Mouse (Mus musculus) brain, embryonic 18.5 days (tissue): ENCODE data around the gene Npnt.

Source experiments
- DNase-seq: peaks from one replicate; pipeline ENCODE4 v3.0.0-alpha.2; 2012; ENCODE audit warnings: low read depth, low spot score

Gene Npnt

GRCm38 (mm10) chr3:132939006-132939405 lies 11.1 kb downstream of the Npnt start:
- DNase-seq = no peak

- DNase-seq = no peak
Measured at GRCm38 (mm10) chr3:132934649-132935048, 15.4 kb downstream of the Npnt start.

- no peak for DNase-seq
Measured at GRCm38 (mm10) chr3:132931526-132931925, 18.6 kb downstream of the Npnt start.

GRCm38 (mm10) chr3:132929866-132930265 lies 20.2 kb downstream of the Npnt start:
- DNase-seq = no peak

- DNase-seq = no peak
Measured at GRCm38 (mm10) chr3:132928186-132928585, 21.9 kb downstream of the Npnt start.

- DNase-seq = no peak
Measured at GRCm38 (mm10) chr3:132919798-132920197, 30.3 kb downstream of the Npnt start.

- DNase-seq = no peak
Measured at GRCm38 (mm10) chr3:132919240-132919639, 30.9 kb downstream of the Npnt start.

- no peak for DNase-seq
Measured at GRCm38 (mm10) chr3:132917356-132918090, 32.6 kb downstream of the Npnt start.

GRCm38 (mm10) chr3:132915661-132916060 lies 34.4 kb downstream of the Npnt start:
- DNase-seq = no peak

GRCm38 (mm10) chr3:132912420-132912819 lies 37.7 kb downstream of the Npnt start:
- no peak for DNase-seq

- no peak for DNase-seq
Measured at GRCm38 (mm10) chr3:132911716-132912115, 38.4 kb downstream of the Npnt start.

GRCm38 (mm10) chr3:132910727-132911126 lies 39.4 kb downstream of the Npnt start:
- DNase-seq = no peak

GRCm38 (mm10) chr3:132909736-132910135 lies 40.4 kb downstream of the Npnt start:
- DNase-seq = no peak

GRCm38 (mm10) chr3:132907506-132908203 lies 42.4 kb downstream of the Npnt start:
- DNase-seq = no peak

GRCm38 (mm10) chr3:132905224-132905930 lies 44.7 kb downstream of the Npnt start:
- no peak for DNase-seq

- DNase-seq = no peak
Measured at GRCm38 (mm10) chr3:132903386-132903785, 46.7 kb downstream of the Npnt start.

- DNase-seq = no peak
Measured at GRCm38 (mm10) chr3:132902921-132903320, 47.2 kb downstream of the Npnt start.

- no peak for DNase-seq
Measured at GRCm38 (mm10) chr3:132902206-132902605, 47.9 kb downstream of the Npnt start.

- DNase-seq = no peak
Measured at GRCm38 (mm10) chr3:132897891-132898290, 52.2 kb downstream of the Npnt start.

- no peak for DNase-seq
Measured at GRCm38 (mm10) chr3:132897390-132897789, 52.7 kb downstream of the Npnt start.

GRCm38 (mm10) chr3:132894086-132894485 lies 56.0 kb downstream of the Npnt start:
- DNase-seq = no peak

GRCm38 (mm10) chr3:132893676-132894075 lies 56.4 kb downstream of the Npnt start:
- no peak for DNase-seq

GRCm38 (mm10) chr3:132893044-132893443 lies 57.0 kb downstream of the Npnt start:
- no peak for DNase-seq
